Mouse (Mus musculus): ENCODE measurements around the gene Ccz1. TPM values are rescaled to one million over a fixed set of nuclear protein-coding genes. Genes with fewer than 3 reads are reported as not detected.

Gene Ccz1
- polyA plus RNA-seq, 1 experiment from 2014 or later = 59.1 TPM

- Histone ChIP-seq H3K4me2 (no peak overlapping the region), H3K27me3 (replicated peaks) (no peaks in the 10 kb centered on the region), H3K9ac (no peak overlapping the region), H3K4me1 (replicated peaks) (peaks cover 13% of the 10 kb centered on the region), H3K9me3 (replicated peaks) (no peaks in the 10 kb centered on the region), H3K4me3 (no peak overlapping the region), H3K36me3 (peaks cover 98% of the 10 kb centered on the region), H3K27ac (ENCODE audit: poor library complexity, severe bottlenecking) (peak overlapping the region; percentile 63)
- WGBS = 76% methylated on average over 5 of the region's 5 CpGs
- 0 out of 2 replicates have a peak, but pooled peaks have one; percentile 39 for ATAC-seq (ENCODE audit: insufficient number of reproducible peaks, low FRiP score)
Measured at GRCm38 (mm10) chr5:143993849-143994248, 20.8 kb downstream of the Ccz1 start.

GRCm38 (mm10) chr5:143993260-143993659 is 21.4 kb downstream of the Ccz1 start:
- Histone ChIP-seq H3K9ac (no peak overlapping the region), H3K27me3 (replicated peaks) (no peaks in the 10 kb centered on the region), H3K27ac (ENCODE audit: poor library complexity, severe bottlenecking) (peak overlapping the region; percentile 63; the same call in 1 of the 2 replicates), H3K4me3 (no peak overlapping the region), H3K9me3 (replicated peaks) (no peaks in the 10 kb centered on the region), H3K36me3 (peaks cover 98% of the 10 kb centered on the region), H3K4me2 (no peak overlapping the region), H3K4me1 (replicated peaks) (peaks cover 13% of the 10 kb centered on the region)
- 91% methylated on average over 8 of the region's 8 CpGs for WGBS
- ATAC-seq (ENCODE audit: insufficient number of reproducible peaks, low FRiP score) = no peak

GRCm38 (mm10) chr5:143992661-143993060 is 22.0 kb downstream of the Ccz1 start:
- WGBS = 82% methylated on average over 10 of the region's 10 CpGs
- peak overlapping the region; percentile 18; the same call in 1 of the 2 replicates for H3K9ac ChIP-seq
- no peak overlapping the region for H3K4me3 ChIP-seq
- no peak overlapping the region for H3K4me2 ChIP-seq
- no peaks in the 10 kb centered on the region for H3K9me3 ChIP-seq (replicated peaks)
- peaks cover 98% of the 10 kb centered on the region for H3K36me3 ChIP-seq
- H3K4me1 ChIP-seq (replicated peaks) = peaks cover 13% of the 10 kb centered on the region
- no peak overlapping the region for H3K27ac ChIP-seq (ENCODE audit: poor library complexity, severe bottlenecking)
- no peaks in the 10 kb centered on the region for H3K27me3 ChIP-seq (replicated peaks)
- no peak for ATAC-seq (ENCODE audit: insufficient number of reproducible peaks, low FRiP score)

GRCm38 (mm10) chr5:143990086-143990485 is 24.6 kb downstream of the Ccz1 start:
- no peak overlapping the region for H3K27ac ChIP-seq (ENCODE audit: poor library complexity, severe bottlenecking)
- ATAC-seq (ENCODE audit: insufficient number of reproducible peaks, low FRiP score) = no peak
- no peaks in the 10 kb centered on the region for H3K9me3 ChIP-seq (replicated peaks)
- H3K4me1 ChIP-seq (replicated peaks) = peaks cover 13% of the 10 kb centered on the region
- H3K4me2 ChIP-seq = no peak overlapping the region
- WGBS = 88% methylated on average over 11 of the region's 11 CpGs
- peaks cover 94% of the 10 kb centered on the region for H3K36me3 ChIP-seq
- H3K4me3 ChIP-seq = no peak overlapping the region
- H3K27me3 ChIP-seq (replicated peaks) = no peaks in the 10 kb centered on the region
- H3K9ac ChIP-seq = no peak overlapping the region

GRCm38 (mm10) chr5:143989046-143989445 is 25.6 kb downstream of the Ccz1 start:
- Histone ChIP-seq H3K9me3 (replicated peaks) (no peaks in the 10 kb centered on the region), H3K36me3 (peaks cover 94% of the 10 kb centered on the region), H3K4me3 (no peak overlapping the region), H3K9ac (no peak overlapping the region), H3K4me1 (replicated peaks) (peaks cover 9% of the 10 kb centered on the region), H3K27ac (ENCODE audit: poor library complexity, severe bottlenecking) (no peak overlapping the region), H3K4me2 (no peak overlapping the region), H3K27me3 (replicated peaks) (no peaks in the 10 kb centered on the region)
- WGBS = 78% methylated on average over 4 of the region's 4 CpGs
- no peak for ATAC-seq (ENCODE audit: insufficient number of reproducible peaks, low FRiP score)

GRCm38 (mm10) chr5:143987596-143987995 is 27.1 kb downstream of the Ccz1 start:
- H3K9ac ChIP-seq = no peak overlapping the region
- H3K27ac ChIP-seq (ENCODE audit: poor library complexity, severe bottlenecking) = no peak overlapping the region
- H3K36me3 ChIP-seq = peaks cover 81% of the 10 kb centered on the region
- H3K4me2 ChIP-seq = no peak overlapping the region
- no peaks in the 10 kb centered on the region for H3K4me1 ChIP-seq (replicated peaks)
- H3K9me3 ChIP-seq (replicated peaks) = no peaks in the 10 kb centered on the region
- no peak for ATAC-seq (ENCODE audit: insufficient number of reproducible peaks, low FRiP score)
- 93% methylated on average over 3 of the region's 3 CpGs for WGBS
- no peaks in the 10 kb centered on the region for H3K27me3 ChIP-seq (replicated peaks)
- no peak overlapping the region for H3K4me3 ChIP-seq

GRCm38 (mm10) chr5:143985381-143985780 is 29.3 kb downstream of the Ccz1 start:
- WGBS = 89% methylated on average over 7 of the region's 7 CpGs
- Histone ChIP-seq H3K36me3 (peaks cover 59% of the 10 kb centered on the region), H3K27ac (ENCODE audit: poor library complexity, severe bottlenecking) (no peak overlapping the region)

GRCm38 (mm10) chr5:143982361-143982760 is 32.3 kb downstream of the Ccz1 start:
- Histone ChIP-seq H3K4me1 (replicated peaks) (peaks cover 5% of the 10 kb centered on the region), H3K27me3 (replicated peaks) (no peaks in the 10 kb centered on the region), H3K4me3 (no peak overlapping the region), H3K27ac (ENCODE audit: poor library complexity, severe bottlenecking) (no peak overlapping the region), H3K9ac (no peak overlapping the region), H3K9me3 (replicated peaks) (no peaks in the 10 kb centered on the region), H3K4me2 (no peak overlapping the region), H3K36me3 (peaks cover 29% of the 10 kb centered on the region)
- WGBS = 55% methylated on average over 2 of the region's 2 CpGs
- no peak for ATAC-seq (ENCODE audit: insufficient number of reproducible peaks, low FRiP score)

More at GRCm38 (mm10) chr5:143985381-143985780, 29.3 kb downstream of the Ccz1 start:
- Histone ChIP-seq H3K4me1 (replicated peaks) (peaks cover 5% of the 10 kb centered on the region), H3K9ac (no peak overlapping the region), H3K9me3 (replicated peaks) (no peaks in the 10 kb centered on the region), H3K4me3 (no peak overlapping the region), H3K4me2 (no peak overlapping the region), H3K27me3 (replicated peaks) (no peaks in the 10 kb centered on the region)
- ATAC-seq (ENCODE audit: insufficient number of reproducible peaks, low FRiP score) = no peak

GRCm38 (mm10) chr5:143980858-143981257 is 33.8 kb downstream of the Ccz1 start:
- H3K27me3 ChIP-seq (replicated peaks) = no peaks in the 10 kb centered on the region
- H3K4me3 ChIP-seq = no peak overlapping the region
- 31% methylated on average over 9 of the region's 9 CpGs for WGBS
- no peak for ATAC-seq (ENCODE audit: insufficient number of reproducible peaks, low FRiP score)
- peaks cover 15% of the 10 kb centered on the region for H3K36me3 ChIP-seq
- H3K27ac ChIP-seq (ENCODE audit: poor library complexity, severe bottlenecking) = no peak overlapping the region
- 0 out of 2 replicates have a peak overlapping the region, but pooled peaks have one; percentile 9 for H3K4me2 ChIP-seq
- H3K9ac ChIP-seq = no peak overlapping the region
- no peaks in the 10 kb centered on the region for H3K9me3 ChIP-seq (replicated peaks)
- peaks cover 5% of the 10 kb centered on the region for H3K4me1 ChIP-seq (replicated peaks)

GRCm38 (mm10) chr5:143976726-143977431 is 37.8 kb downstream of the Ccz1 start:
- Histone ChIP-seq H3K4me3 (no peak overlapping the region), H3K36me3 (no peaks in the 10 kb centered on the region), H3K4me1 (replicated peaks) (peaks cover 9% of the 10 kb centered on the region), H3K4me2 (no peak overlapping the region), H3K27ac (ENCODE audit: poor library complexity, severe bottlenecking) (no peak overlapping the region), H3K9ac (no peak overlapping the region), H3K27me3 (replicated peaks) (no peaks in the 10 kb centered on the region), H3K9me3 (replicated peaks) (no peaks in the 10 kb centered on the region)
- 53% methylated on average over 16 of the region's 16 CpGs for WGBS
- no peak for ATAC-seq (ENCODE audit: insufficient number of reproducible peaks, low FRiP score)

GRCm38 (mm10) chr5:143976232-143976631 is 38.4 kb downstream of the Ccz1 start:
- H3K27ac ChIP-seq (ENCODE audit: poor library complexity, severe bottlenecking) = no peak overlapping the region
- H3K9me3 ChIP-seq (replicated peaks) = no peaks in the 10 kb centered on the region
- peaks cover 9% of the 10 kb centered on the region for H3K4me1 ChIP-seq (replicated peaks)
- no peak for ATAC-seq (ENCODE audit: insufficient number of reproducible peaks, low FRiP score)
- 79% methylated on average over 11 of the region's 11 CpGs for WGBS
- no peaks in the 10 kb centered on the region for H3K36me3 ChIP-seq
- H3K27me3 ChIP-seq (replicated peaks) = no peaks in the 10 kb centered on the region
- H3K4me3 ChIP-seq = no peak overlapping the region
- H3K4me2 ChIP-seq = no peak overlapping the region
- no peak overlapping the region for H3K9ac ChIP-seq

GRCm38 (mm10) chr5:143975631-143975933 is 39.1 kb downstream of the Ccz1 start:
- WGBS = 46% methylated on average over 2 of the region's 2 CpGs
- no peak overlapping the region for H3K9ac ChIP-seq
- ATAC-seq (ENCODE audit: insufficient number of reproducible peaks, low FRiP score) = no peak
- no peak overlapping the region for H3K4me2 ChIP-seq
- no peak overlapping the region for H3K4me3 ChIP-seq
- H3K9me3 ChIP-seq (replicated peaks) = no peaks in the 10 kb centered on the region
- H3K36me3 ChIP-seq = no peaks in the 10 kb centered on the region
- peaks cover 4% of the 10 kb centered on the region; the same call in 1 of the 2 replicates for H3K4me1 ChIP-seq (replicated peaks)
- no peaks in the 10 kb centered on the region for H3K27me3 ChIP-seq (replicated peaks)
- no peak overlapping the region for H3K27ac ChIP-seq (ENCODE audit: poor library complexity, severe bottlenecking)
